Mouse (Mus musculus) left cerebral cortex, adult 9 months (tissue): ENCODE measurements around the gene Mosmo.
"Not testable (repeated sequence)": the region's sequence is repeated elsewhere in the genome, so short reads cannot be mapped to it uniquely, and the experiment has no call there.

Experiments used
- DNase-seq, 2 experiments: peaks; one replicate each; pipeline ENCODE4 v3.0.0; 2022; ENCODE audit warnings: low spot score in 2 of 2

The Mosmo gene

GRCm38 (mm10) chr7:120703888-120704287, 26.5 kb downstream of the Mosmo start:
- no peak for DNase-seq

GRCm38 (mm10) chr7:120712071-120712470, 34.7 kb downstream of the Mosmo start:
- peak in 1 of 2 experiments; percentile 22 for DNase-seq

GRCm38 (mm10) chr7:120713225-120713624, 35.8 kb downstream of the Mosmo start:
- DNase-seq, result no peak

GRCm38 (mm10) chr7:120713951-120714350, 36.5 kb downstream of the Mosmo start:
- not testable (repeated sequence) for DNase-seq

- no peak for DNase-seq
Measured at GRCm38 (mm10) chr7:120717261-120717660, 39.8 kb downstream of the Mosmo start.

- no peak for DNase-seq
Measured at GRCm38 (mm10) chr7:120721051-120721450, 43.6 kb downstream of the Mosmo start.

GRCm38 (mm10) chr7:120721456-120721855, 44.0 kb downstream of the Mosmo start:
- DNase-seq, result no peak

- no peak for DNase-seq
Measured at GRCm38 (mm10) chr7:120722063-120722462, 44.6 kb downstream of the Mosmo start.

GRCm38 (mm10) chr7:120722839-120723278, 45.4 kb downstream of the Mosmo start:
- peak; percentile 31 to 36 for DNase-seq

- DNase-seq, result peak in 1 of 2 experiments; percentile 58
Measured at GRCm38 (mm10) chr7:120727581-120727980, 50.2 kb downstream of the Mosmo start.

- DNase-seq, result no peak
Measured at GRCm38 (mm10) chr7:120729635-120730034, 52.2 kb downstream of the Mosmo start.

GRCm38 (mm10) chr7:120732906-120733305, 55.5 kb downstream of the Mosmo start:
- no peak for DNase-seq

- DNase-seq, result no peak
Measured at GRCm38 (mm10) chr7:120739018-120739417, 61.6 kb downstream of the Mosmo start, which contains the start of gene Vwa3a. TSS of gene Vwa3a (plus strand) at chr7:120739318.

- peak; percentile 28 to 66 for DNase-seq
Measured at GRCm38 (mm10) chr7:120739558-120740101, 62.2 kb downstream of the Mosmo start.

GRCm38 (mm10) chr7:120743366-120744351, 66.2 kb downstream of the Mosmo start:
- DNase-seq, result no peak

- no peak for DNase-seq
Measured at GRCm38 (mm10) chr7:120744606-120745005, 67.2 kb downstream of the Mosmo start.

GRCm38 (mm10) chr7:120746029-120746428, 68.6 kb downstream of the Mosmo start:
- DNase-seq, result no peak

GRCm38 (mm10) chr7:120746821-120747220, 69.4 kb downstream of the Mosmo start:
- DNase-seq, result no peak

GRCm38 (mm10) chr7:120748478-120748877, 71.1 kb downstream of the Mosmo start:
- DNase-seq, result no peak

GRCm38 (mm10) chr7:120751330-120751729, 73.9 kb downstream of the Mosmo start:
- DNase-seq, result no peak

- peak in 1 of 2 experiments; percentile 41 for DNase-seq
Measured at GRCm38 (mm10) chr7:120751906-120752305, 74.5 kb downstream of the Mosmo start.

- peak in 1 of 2 experiments; percentile 76 for DNase-seq
Measured at GRCm38 (mm10) chr7:120754671-120755070, 77.3 kb downstream of the Mosmo start.

GRCm38 (mm10) chr7:120767369-120767768, 90.0 kb downstream of the Mosmo start:
- DNase-seq, result no peak
